Mouse (Mus musculus): ENCODE results near the gene Lrrfip2.

DNA sequence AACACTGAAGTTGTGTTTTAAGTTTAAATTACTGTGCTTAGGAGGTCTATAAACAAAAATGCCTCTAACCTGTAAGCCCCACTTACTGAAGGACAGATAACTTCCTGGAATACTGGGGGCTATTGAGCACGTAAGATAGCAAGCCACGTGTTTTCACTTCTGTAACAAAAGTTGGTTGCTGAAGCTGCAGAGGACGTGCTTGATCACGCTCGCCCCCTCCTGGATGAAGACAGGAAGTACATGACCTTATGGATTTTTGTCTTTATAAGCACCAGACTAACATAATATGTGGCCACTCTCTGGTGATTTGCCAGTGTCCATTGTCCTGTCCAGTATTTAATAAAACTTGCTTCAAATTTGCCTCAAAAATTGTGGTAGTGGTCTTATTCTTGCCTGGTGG is 39.6 kb upstream of the Lrrfip2 start:
- TF ChIP-seq GATA1 (IDR thresholded peaks at IDR 0.05; ENCODE audit: low read length) (no peak), TAL1 (IDR thresholded peaks at IDR 0.05; ENCODE audit: low read length) (no peak)
